Mouse (Mus musculus) MN1 (cell line): Measurements from ENCODE around the gene Man2a1.

Experiments
- DNase-seq: peaks from one replicate; pipeline ENCODE4 v3.0.0-alpha.2; 2016; ENCODE audit warnings: low spot score

The Man2a1 gene

GRCm38 (mm10) chr17:64603134-64603533 is 2.6 kb downstream of the Man2a1 start:
- DNase-seq: no peak

GRCm38 (mm10) chr17:64603534-64603933 is 3.0 kb downstream of the Man2a1 start:
- no peak for DNase-seq

- no peak for DNase-seq
Observed at GRCm38 (mm10) chr17:64604163-64604562, 3.6 kb downstream of the Man2a1 start.

- DNase-seq: no peak
Observed at GRCm38 (mm10) chr17:64608228-64608627, 7.7 kb downstream of the Man2a1 start.

- DNase-seq: no peak
Observed at GRCm38 (mm10) chr17:64608923-64609598, 8.5 kb downstream of the Man2a1 start.

GRCm38 (mm10) chr17:64609741-64610140 is 9.2 kb downstream of the Man2a1 start:
- DNase-seq: no peak

- no peak for DNase-seq
Observed at GRCm38 (mm10) chr17:64611426-64611825, 10.9 kb downstream of the Man2a1 start.

- DNase-seq: no peak
Observed at GRCm38 (mm10) chr17:64612135-64612885, 11.8 kb downstream of the Man2a1 start.

GRCm38 (mm10) chr17:64612930-64613329 is 12.4 kb downstream of the Man2a1 start:
- DNase-seq: no peak

GRCm38 (mm10) chr17:64613351-64613750 is 12.8 kb downstream of the Man2a1 start:
- no peak for DNase-seq

- DNase-seq: no peak
Observed at GRCm38 (mm10) chr17:64614804-64615203, 14.3 kb downstream of the Man2a1 start.

GRCm38 (mm10) chr17:64615420-64615819 is 14.9 kb downstream of the Man2a1 start:
- DNase-seq: no peak

GRCm38 (mm10) chr17:64616259-64616658 is 15.7 kb downstream of the Man2a1 start:
- peak; percentile 42 for DNase-seq

GRCm38 (mm10) chr17:64617838-64618237 is 17.3 kb downstream of the Man2a1 start:
- no peak for DNase-seq

- peak; percentile 18 for DNase-seq
Observed at GRCm38 (mm10) chr17:64618996-64619395, 18.5 kb downstream of the Man2a1 start.

GRCm38 (mm10) chr17:64620135-64620534 is 19.6 kb downstream of the Man2a1 start:
- no peak for DNase-seq

- no peak for DNase-seq
Observed at GRCm38 (mm10) chr17:64620627-64621026, 20.1 kb downstream of the Man2a1 start.

- DNase-seq: no peak
Observed at GRCm38 (mm10) chr17:64621226-64621625, 20.7 kb downstream of the Man2a1 start.

- no peak for DNase-seq
Observed at GRCm38 (mm10) chr17:64621649-64622351, 21.3 kb downstream of the Man2a1 start.

GRCm38 (mm10) chr17:64622352-64622886 is 21.9 kb downstream of the Man2a1 start:
- no peak for DNase-seq

- no peak for DNase-seq
Observed at GRCm38 (mm10) chr17:64624439-64624838, 23.9 kb downstream of the Man2a1 start.

- DNase-seq: no peak
Observed at GRCm38 (mm10) chr17:64628796-64629195, 28.3 kb downstream of the Man2a1 start.

GRCm38 (mm10) chr17:64629486-64629885 is 28.9 kb downstream of the Man2a1 start:
- no peak for DNase-seq
